Mouse (Mus musculus) bone marrow, adult 2 months (tissue): ENCODE measurements around the gene Defa23. TPM values are rescaled to one million over a fixed set of nuclear protein-coding genes. Genes with fewer than 3 reads are reported as not detected.
"Not testable (repeated sequence)": the region's sequence is repeated elsewhere in the genome, so short reads cannot be mapped to it uniquely, and the experiment has no call there.

Experiments
- H3K27ac ChIP-seq: fragments of 200-500 bp; 2 replicates; pipeline ENCODE4 v1.5.1; 2012; ENCODE audit warnings: low read depth, mild to moderate bottlenecking, control low read depth, inconsistent platforms, low read length; ENCODE audit not compliant: control insufficient read depth, poor library complexity, insufficient read depth
- H3K4me1 ChIP-seq: fragments of 200-500 bp; 2 replicates; pipeline ENCODE4 v1.6.1; 2011; ENCODE audit warnings: low read length; ENCODE audit not compliant: control insufficient read depth, insufficient read depth
- H3K4me3 ChIP-seq: fragments of 200-500 bp; replicated peaks from 2 replicates; pipeline ENCODE3; 2011; ENCODE audit warnings: mild to moderate bottlenecking, low read depth, low read length, control low read depth; ENCODE audit not compliant: control insufficient read depth
- CTCF ChIP-seq: fragments of 200-500 bp; IDR thresholded peaks from 2 replicates; pipeline ENCODE4 v1.5.1; 2011; ENCODE audit warnings: low read length, control low read depth; ENCODE audit not compliant: control insufficient read depth, insufficient read depth
- POLR2A ChIP-seq: fragments of 200-500 bp; IDR thresholded peaks from 2 replicates; pipeline ENCODE4 v1.6.1; 2011; ENCODE audit warnings: low read depth, mild to moderate bottlenecking, control low read depth, low read length, borderline replicate concordance; ENCODE audit not compliant: control insufficient read depth
- WGBS: fragments of 180-500 bp; shearing (Covaris S2); methylation state at CpG from one replicate; pipeline ENCODE4 v1.1.7; 2018; 5-methylcytosine and 5-hydroxymethylcytosine counted together
- polyA plus RNA-seq: library from polyadenylated mRNA; stranded (reverse); fragments of >200 nt; gene quantifications from 2 replicates; pipeline ENCODE4 v1.2.4, GENCODE M21; 2011; ENCODE audit warnings: low replicate concordance; ENCODE audit not compliant: missing spikeins, insufficient read depth, insufficient read length

Gene Defa23
- not detected in 2 replicates for polyA plus RNA-seq

- H3K27ac ChIP-seq, H3K4me1 ChIP-seq, H3K4me3 ChIP-seq: not testable (repeated sequence)
- no CpG with 5 or more reads among the region's 1 CpGs for WGBS
These were observed at the start of gene Defa23 for GRCm38 (mm10) chr8:21054747-21055146. TSS of gene Defa23 (plus strand) at chr8:21055047.

- H3K4me3 ChIP-seq = no peak overlapping the region
- H3K4me1 ChIP-seq = no peaks in the 10 kb centered on the region
- 24% methylated on average over 1 of the region's 1 CpGs for WGBS
- TF ChIP-seq CTCF = no peak
- no peak for TF ChIP-seq POLR2A
- H3K27ac ChIP-seq = no peak overlapping the region
These were observed 48.0 kb upstream of the Defa23 start for GRCm38 (mm10) chr8:21006801-21007200.

- H3K4me3 ChIP-seq, H3K4me1 ChIP-seq, H3K27ac ChIP-seq: not testable (repeated sequence)
- WGBS = 38% methylated on average over 6 of the region's 6 CpGs
These were observed 46.3 kb upstream of the Defa23 start for GRCm38 (mm10) chr8:21008578-21008977.

- WGBS = 58% methylated on average over 1 of the region's 1 CpGs
- not testable (repeated sequence) for H3K27ac ChIP-seq, H3K4me1 ChIP-seq, H3K4me3 ChIP-seq
These were observed 44.3 kb upstream of the Defa23 start for GRCm38 (mm10) chr8:21010548-21010947.

GRCm38 (mm10) chr8:21025245-21025644, 29.6 kb upstream of the Defa23 start, which contains the start of gene Defa21:
TSS of gene Defa21 (plus strand) at chr8:21025545.
- no CpG with 5 or more reads among the region's 1 CpGs for WGBS
- H3K4me3 ChIP-seq, H3K27ac ChIP-seq, H3K4me1 ChIP-seq: not testable (repeated sequence)

GRCm38 (mm10) chr8:21064738-21065137, 9.9 kb downstream of the Defa23 start, which contains the start of gene Defa35:
TSS of gene Defa35 (plus strand) at chr8:21065038.
- not testable (repeated sequence) for H3K4me1 ChIP-seq, H3K4me3 ChIP-seq, H3K27ac ChIP-seq
- 78% methylated on average over 1 of the region's 1 CpGs for WGBS

GRCm38 (mm10) chr8:21084142-21084541, 29.3 kb downstream of the Defa23 start, which contains the start of gene Defa25:
TSS of gene Defa25 (plus strand) at chr8:21084442.
- not testable (repeated sequence) for H3K4me3 ChIP-seq, H3K4me1 ChIP-seq, H3K27ac ChIP-seq

GRCm38 (mm10) chr8:21093106-21093505, 38.3 kb downstream of the Defa23 start:
- 34% methylated on average over 4 of the region's 4 CpGs for WGBS
- Histone ChIP-seq H3K4me3 (no peak overlapping the region), H3K27ac (no peak overlapping the region), H3K4me1 (no peaks in the 10 kb centered on the region)
- TF ChIP-seq POLR2A (no peak), CTCF (no peak)

- 88% methylated on average over 1 of the region's 2 CpGs for WGBS
- H3K4me1 ChIP-seq = not testable (repeated sequence)
These were observed 41.1 kb downstream of the Defa23 start, which contains the start of gene Gm14851 for GRCm38 (mm10) chr8:21095950-21096349. TSS of gene Gm14851 (minus strand) at chr8:21096050.

More at GRCm38 (mm10) chr8:21095950-21096349, 41.1 kb downstream of the Defa23 start, which contains the start of gene Gm14851:
- not testable (repeated sequence) for H3K4me3 ChIP-seq, H3K27ac ChIP-seq

Other genes starting within 250 kb of the Defa23 start
- not detected in 2 replicates for gene Defb33, start 162.4 kb upstream of the Defa23 start, polyA plus RNA-seq
- not detected in 2 replicates for gene Gm15056, start 152.4 kb upstream of the Defa23 start, polyA plus RNA-seq
- not detected in 2 replicates for gene Gm6040, start 133.0 kb upstream of the Defa23 start, polyA plus RNA-seq
- not detected in 2 replicates for gene AY761185, start 110.3 kb upstream of the Defa23 start, polyA plus RNA-seq
- gene Defa21, start 29.5 kb upstream of the Defa23 start, polyA plus RNA-seq = not detected in 2 replicates
- gene Defa35, start 10.0 kb downstream of the Defa23 start, polyA plus RNA-seq = not detected in 2 replicates
- not detected in 2 replicates for gene Defa25, start 29.4 kb downstream of the Defa23 start, polyA plus RNA-seq
- gene Gm14851, start 41.0 kb downstream of the Defa23 start, polyA plus RNA-seq = not detected in 2 replicates
- not detected in 2 replicates for gene Defa30, start 79.6 kb downstream of the Defa23 start, polyA plus RNA-seq
- not detected in 2 replicates for gene Defa22, start 107.2 kb downstream of the Defa23 start, polyA plus RNA-seq
- gene Defa31, start 136.6 kb downstream of the Defa23 start, polyA plus RNA-seq = not detected in 2 replicates
- gene Gm15293, start 146.5 kb downstream of the Defa23 start, polyA plus RNA-seq = not detected in 2 replicates
- gene Gm15292, start 194.7 kb downstream of the Defa23 start, polyA plus RNA-seq = not detected in 2 replicates